ENCODE assay signal across 8 mouse cellular contexts in genomic region chr8:84237542-84238229, GRCm38 (mm10). TPM values are rescaled to one million over a fixed set of nuclear protein-coding genes. Genes with fewer than 3 reads are reported as not detected.
DNase-seq lines count a peak whose midpoint lies in the region; ATAC-seq lines count a peak whose summit lies in the region.

No protein-coding gene starts in this region.

- H3K9ac ChIP-seq in kidney, embryonic 16.5 days (replicated peaks; ENCODE audit: low read length), result peak overlapping the region; percentile 72
- peak overlapping the region; percentile 61 for H3K9ac ChIP-seq in embryonic facial prominence, embryonic 12.5 days
- H3K9ac ChIP-seq in hindbrain, embryonic 15.5 days, result peak overlapping the region; percentile 58

- no peak for DNase-seq in kidney, adult 9 months
- DNase-seq in lung, postnatal 36 days, result peak; percentile 46
- DNase-seq in B cell, adult 2 months, result no peak
- DNase-seq in urinary bladder, postnatal 36 days (ENCODE audit: low spot score in 2 of 2), result no peak
- DNase-seq in layer of hippocampus, adult 9-10 months (ENCODE audit: low spot score), result no peak

- H3K4me3 ChIP-seq in kidney, embryonic 16.5 days (ENCODE audit: low read length), result peak overlapping the region; percentile 65
- H3K4me3 ChIP-seq in embryonic facial prominence, embryonic 12.5 days, result peak overlapping the region; percentile 94
- H3K4me3 ChIP-seq in hindbrain, embryonic 15.5 days, result peak overlapping the region; percentile 98

- H3K36me3 ChIP-seq in kidney, embryonic 16.5 days (ENCODE audit: insufficient read depth, low read length), result no peaks in the 10 kb centered on the region; the same call in none of the 2 replicates
- H3K36me3 ChIP-seq in embryonic facial prominence, embryonic 12.5 days, result peaks cover 15% of the 10 kb centered on the region
- H3K36me3 ChIP-seq in hindbrain, embryonic 15.5 days, result peaks cover 17% of the 10 kb centered on the region

- H3K27ac ChIP-seq in kidney, embryonic 16.5 days (ENCODE audit: low read length), result peak overlapping the region; percentile 87
- H3K27ac ChIP-seq in embryonic facial prominence, embryonic 12.5 days, result peak overlapping the region; percentile 88
- H3K27ac ChIP-seq in hindbrain, embryonic 15.5 days (replicated peaks), result peak overlapping the region; percentile 87

- no peaks in the 10 kb centered on the region for H3K9me3 ChIP-seq in kidney, embryonic 16.5 days (ENCODE audit: low read length)
- H3K9me3 ChIP-seq in embryonic facial prominence, embryonic 12.5 days, result no peaks in the 10 kb centered on the region
- H3K9me3 ChIP-seq in hindbrain, embryonic 15.5 days, result no peaks in the 10 kb centered on the region

- WGBS in kidney, embryonic 16.5 days, result 11% methylated on average over 19 of the region's 19 CpGs
- 14% methylated on average over 19 of the region's 19 CpGs for WGBS in embryonic facial prominence, embryonic 12.5 days
- WGBS in hindbrain, embryonic 15.5 days, result 19% methylated on average over 19 of the region's 19 CpGs

- peak overlapping the region; percentile 74 for H3K4me2 ChIP-seq in kidney, embryonic 16.5 days (replicated peaks; ENCODE audit: low read depth, low read length)
- H3K4me2 ChIP-seq in embryonic facial prominence, embryonic 12.5 days (replicated peaks), result peak overlapping the region; percentile 52
- H3K4me2 ChIP-seq in hindbrain, embryonic 15.5 days, result peak overlapping the region; percentile 84

- no peak for ATAC-seq in kidney, embryonic 16.5 days (ENCODE audit: low FRiP score, low TSS enrichment)
- ATAC-seq in embryonic facial prominence, embryonic 12.5 days (ENCODE audit: insufficient number of reproducible peaks, insufficient read depth, low FRiP score, low TSS enrichment), result no peak; the same call in 1 of the 2 replicates
- no peak for ATAC-seq in hindbrain, embryonic 15.5 days (ENCODE audit: low FRiP score, low read depth)

- H3K27me3 ChIP-seq in kidney, embryonic 16.5 days (ENCODE audit: insufficient read depth, low read length), result no peaks in the 10 kb centered on the region
- H3K27me3 ChIP-seq in embryonic facial prominence, embryonic 12.5 days, result no peaks in the 10 kb centered on the region
- H3K27me3 ChIP-seq in hindbrain, embryonic 15.5 days, result no peaks in the 10 kb centered on the region

- peaks cover 16% of the 10 kb centered on the region for H3K4me1 ChIP-seq in kidney, embryonic 16.5 days (ENCODE audit: insufficient read depth, low read length)
- H3K4me1 ChIP-seq in embryonic facial prominence, embryonic 12.5 days, result peaks cover 21% of the 10 kb centered on the region
- peaks cover 40% of the 10 kb centered on the region for H3K4me1 ChIP-seq in hindbrain, embryonic 15.5 days (replicated peaks)

RNA-seq across cellular contexts. Expression of gene Zswim4, which starts 0.8 kb away (rescaled TPM):
- polyA plus RNA-seq in kidney, embryonic 16.5 days (2015; fragmentation: Nextera tagmentation; extraction: Ambion mirVana), result 18.3 and 18.5 TPM in 2 replicates
- 32.4 and 32.9 TPM in 2 replicates for polyA plus RNA-seq in embryonic facial prominence, embryonic 12.5 days (2016; fragmentation: Nextera tagmentation; extraction: Ambion mirVana)
- 23.3 and 24.9 TPM in 2 replicates for polyA plus RNA-seq in hindbrain, embryonic 15.5 days (2015; fragmentation: Nextera tagmentation; extraction: Ambion mirVana)

RNA-seq across cellular contexts. Expression of gene D8Ertd738e, which starts 11.8 kb away (rescaled TPM):
- 321 and 330 TPM in 2 replicates for polyA plus RNA-seq in kidney, embryonic 16.5 days (2015; fragmentation: Nextera tagmentation; extraction: Ambion mirVana)
- polyA plus RNA-seq in embryonic facial prominence, embryonic 12.5 days (2016; fragmentation: Nextera tagmentation; extraction: Ambion mirVana), result 322 and 341 TPM in 2 replicates
- polyA plus RNA-seq in hindbrain, embryonic 15.5 days (2015; fragmentation: Nextera tagmentation; extraction: Ambion mirVana), result 245 and 260 TPM in 2 replicates

RNA-seq across cellular contexts. Expression of gene Mri1, which starts 19.4 kb away (rescaled TPM):
- polyA plus RNA-seq in kidney, embryonic 16.5 days (2015; fragmentation: Nextera tagmentation; extraction: Ambion mirVana), result 70.1 and 71.1 TPM in 2 replicates
- 70.2 and 71.2 TPM in 2 replicates for polyA plus RNA-seq in embryonic facial prominence, embryonic 12.5 days (2016; fragmentation: Nextera tagmentation; extraction: Ambion mirVana)
- 45.6 and 48.4 TPM in 2 replicates for polyA plus RNA-seq in hindbrain, embryonic 15.5 days (2015; fragmentation: Nextera tagmentation; extraction: Ambion mirVana)

RNA-seq across cellular contexts. Expression of gene Ccdc130, which starts 32.5 kb away (rescaled TPM):
- polyA plus RNA-seq in kidney, embryonic 16.5 days (2015; fragmentation: Nextera tagmentation; extraction: Ambion mirVana), result 20.5 and 22.6 TPM in 2 replicates
- 18.1 and 24.5 TPM in 2 replicates for polyA plus RNA-seq in embryonic facial prominence, embryonic 12.5 days (2016; fragmentation: Nextera tagmentation; extraction: Ambion mirVana)
- polyA plus RNA-seq in hindbrain, embryonic 15.5 days (2015; fragmentation: Nextera tagmentation; extraction: Ambion mirVana), result 23.4 and 24.6 TPM in 2 replicates

RNA-seq across cellular contexts. Expression of gene Nanos3, which starts 52.7 kb away (rescaled TPM):
- 2.6 and 3.1 TPM in 2 replicates for polyA plus RNA-seq in kidney, embryonic 16.5 days (2015; fragmentation: Nextera tagmentation; extraction: Ambion mirVana)
- polyA plus RNA-seq in embryonic facial prominence, embryonic 12.5 days (2016; fragmentation: Nextera tagmentation; extraction: Ambion mirVana), result 5.4 and 7.2 TPM in 2 replicates
- polyA plus RNA-seq in hindbrain, embryonic 15.5 days (2015; fragmentation: Nextera tagmentation; extraction: Ambion mirVana), result 8.0 and 8.7 TPM in 2 replicates
